Mouse (Mus musculus) MEL (cell line): ENCODE results near the gene Tyr. TPM values are rescaled to one million over a fixed set of nuclear protein-coding genes. Genes with fewer than 3 reads are reported as not detected.
"Not testable (repeated sequence)": the region's sequence is repeated elsewhere in the genome, so short reads cannot be mapped to it uniquely, and the experiment has no call there.

Source experiments
- DNase-seq: peaks from one replicate; pipeline ENCODE4 v3.0.0; 2011; ENCODE audit warnings: low read depth, low spot score
- H3K27ac ChIP-seq: 2 replicates; pipeline ENCODE4 v1.5.1; 2012; ENCODE audit warnings: low read depth, mild to moderate bottlenecking, control low read depth, low read length, moderate library complexity; ENCODE audit not compliant: control insufficient read depth
- H3K27me3 ChIP-seq, 2 experiments: fragments of 150-350 bp in 1 of 2; sonication (generic) in 1 of 2; 2 replicates each; pipeline ENCODE4 v1.6.1; 2012; ENCODE audit warnings: low read length in 2 of 2, mild to moderate bottlenecking in 2 of 2, improper control_type of control experiment in 1 of 2, moderate library complexity in 1 of 2; ENCODE audit not compliant: insufficient read depth in 2 of 2, control insufficient read depth in 1 of 2
- H3K36me3 ChIP-seq, 2 experiments: 2 replicates each; pipeline ENCODE4 v1.6.1; 2012 to 2014; ENCODE audit warnings: low read length in 2 of 2, improper control_type of control experiment in 1 of 2, inconsistent platforms in 1 of 2, mild to moderate bottlenecking in 1 of 2; ENCODE audit not compliant: insufficient read depth in 2 of 2, control insufficient read depth in 1 of 2
- H3K4me1 ChIP-seq, 2 experiments: fragments of 150-350 bp in 1 of 2; sonication (generic) in 1 of 2; 2 replicates each; pipeline ENCODE4 v1.6.1; 2012; ENCODE audit warnings: low read length in 2 of 2, improper control_type of control experiment in 1 of 2, mild to moderate bottlenecking in 1 of 2; ENCODE audit not compliant: insufficient read depth in 2 of 2, control insufficient read depth in 1 of 2
- H3K4me3 ChIP-seq, 2 experiments: fragments of 150-350 bp in 1 of 2; sonication (generic) in 1 of 2; 2 replicates each; pipeline ENCODE4 v1.5.1; 2012; ENCODE audit warnings: low read depth in 2 of 2, low read length in 2 of 2, mild to moderate bottlenecking in 2 of 2, moderate library complexity in 2 of 2, control low read depth in 1 of 2, improper control_type of control experiment in 1 of 2; ENCODE audit not compliant: control insufficient read depth in 1 of 2, insufficient read depth in 1 of 2
- H3K79me2 ChIP-seq: 2 replicates; pipeline ENCODE4 v1.6.1; 2012; ENCODE audit warnings: mild to moderate bottlenecking, low read length, moderate library complexity; ENCODE audit not compliant: control insufficient read depth, poor library complexity, insufficient read depth
- H3K9ac ChIP-seq: 2 replicates; pipeline ENCODE4 v1.6.1; 2012; ENCODE audit warnings: low read depth, mild to moderate bottlenecking, control low read depth, low read length, moderate library complexity; ENCODE audit not compliant: control insufficient read depth, poor library complexity, severe bottlenecking
- H3K9me3 ChIP-seq: fragments of 150-350 bp; sonication (generic); replicated peaks from 2 replicates; pipeline ENCODE4 v1.6.1; 2012; ENCODE audit warnings: mild to moderate bottlenecking, low read length, improper control_type of control experiment, moderate library complexity; ENCODE audit not compliant: insufficient read depth
- CHD1 ChIP-seq: IDR thresholded peaks from 2 replicates; pipeline ENCODE4 v1.6.1; 2012; ENCODE audit warnings: low read depth, mild to moderate bottlenecking, inconsistent platforms, low read length, improper control_type of control experiment
- CHD2 ChIP-seq: IDR thresholded peaks from 2 replicates; pipeline ENCODE4 v1.6.1; 2011; ENCODE audit warnings: low read length, improper control_type of control experiment
- CTCF ChIP-seq, 3 experiments: IDR thresholded peaks in 2 of 3; conservative IDR thresholded peaks in 1 of 3; 2 replicates each; pipeline ENCODE4 v1.5.1; 2011 to 2012; ENCODE audit warnings: low read length in 3 of 3, low read depth in 2 of 3, mild to moderate bottlenecking in 2 of 3, improper control_type of control experiment in 1 of 3, inconsistent platforms in 1 of 3, mixed read lengths in 1 of 3, moderate library complexity in 1 of 3; ENCODE audit not compliant: control insufficient read depth in 1 of 3, insufficient read depth in 1 of 3, poor library complexity in 1 of 3, severe bottlenecking in 1 of 3
- ETS1 ChIP-seq: IDR thresholded peaks from 2 replicates; pipeline ENCODE4 v1.6.1; 2012; ENCODE audit warnings: low read depth, mild to moderate bottlenecking, inconsistent platforms, low read length, improper control_type of control experiment, moderate library complexity
- KAT2A ChIP-seq: conservative IDR thresholded peaks from 2 replicates; pipeline ENCODE4 v1.6.1; 2012; ENCODE audit warnings: low read depth, low read length, improper control_type of control experiment, inconsistent platforms
- MAFK ChIP-seq: IDR thresholded peaks from 2 replicates; pipeline ENCODE4 v1.6.1; 2011; ENCODE audit warnings: low read depth, mild to moderate bottlenecking, low read length, improper control_type of control experiment, borderline replicate concordance
- MXI1 ChIP-seq: IDR thresholded peaks from 2 replicates; pipeline ENCODE4 v1.6.1; 2011; ENCODE audit warnings: mild to moderate bottlenecking, low read depth, low read length, improper control_type of control experiment
- POLR2A ChIP-seq, 2 experiments: IDR thresholded peaks; 2 replicates each; pipeline ENCODE4 v1.6.1; 2011 to 2012; ENCODE audit warnings: low read length in 2 of 2, mild to moderate bottlenecking in 2 of 2, control low read depth in 1 of 2, improper control_type of control experiment in 1 of 2, low read depth in 1 of 2, moderate library complexity in 1 of 2; ENCODE audit not compliant: control insufficient read depth in 1 of 2, insufficient read depth in 1 of 2, poor library complexity in 1 of 2
- SMC3 ChIP-seq: IDR thresholded peaks from 2 replicates; pipeline ENCODE4 v1.6.1; 2011; ENCODE audit warnings: low read depth, low read length, improper control_type of control experiment
- TAL1 ChIP-seq: IDR thresholded peaks from 2 replicates; pipeline ENCODE4 v1.6.1; 2012; ENCODE audit warnings: mild to moderate bottlenecking, inconsistent platforms, low read length, moderate library complexity, mixed read lengths
- TCF12 ChIP-seq: IDR thresholded peaks from 2 replicates; pipeline ENCODE4 v1.6.1; 2014; ENCODE audit warnings: low read depth, mild to moderate bottlenecking, inconsistent platforms, low read length, improper control_type of control experiment, moderate library complexity
- UBTF ChIP-seq: IDR thresholded peaks from 2 replicates; pipeline ENCODE4 v1.6.1; 2012; ENCODE audit warnings: low read depth, mild to moderate bottlenecking, inconsistent platforms, low read length, improper control_type of control experiment, moderate library complexity, borderline replicate concordance; ENCODE audit not compliant: insufficient read depth
- USF2 ChIP-seq, 2 experiments: IDR thresholded peaks; 2 replicates each; pipeline ENCODE4 v1.6.1; 2011 to 2012; ENCODE audit warnings: improper control_type of control experiment in 2 of 2, low read length in 2 of 2, borderline replicate concordance in 1 of 2, inconsistent platforms in 1 of 2, low read depth in 1 of 2, mild to moderate bottlenecking in 1 of 2; ENCODE audit not compliant: insufficient read depth in 1 of 2
- ZMIZ1 ChIP-seq: IDR thresholded peaks from 2 replicates; pipeline ENCODE4 v1.6.1; 2012; ENCODE audit warnings: low read depth, mild to moderate bottlenecking, inconsistent platforms, low read length, improper control_type of control experiment, moderate library complexity
- polyA plus RNA-seq, 2 experiments: library from polyadenylated mRNA; stranded (reverse) in 1 of 2; unstranded in 1 of 2; fragments of >175 nt in 1 of 2; fragments of >200 nt in 1 of 2; gene quantifications; 2 replicates each; pipeline versions ENCODE4 v1.2.1 to v1.2.4; 2012; ENCODE audit warnings: low replicate concordance in 2 of 2, low read depth in 1 of 2; ENCODE audit not compliant: insufficient read length in 2 of 2, insufficient read depth in 1 of 2, missing spikeins in 1 of 2
- total RNA-seq: library from RNA; depleted of rRNA; stranded (reverse); fragments of 300-350 nt; gene quantifications from 2 replicates; pipeline ENCODE4 v1.2.3, GENCODE M21; 2012; rRNA removed

Tyr gene
- total and polyA plus RNA-seq, 3 experiments = not detected

- H3K4me1 ChIP-seq, H3K27ac ChIP-seq, H3K27me3 ChIP-seq, H3K36me3 ChIP-seq, H3K4me3 ChIP-seq, H3K9me3 ChIP-seq, H3K79me2 ChIP-seq, H3K9ac ChIP-seq: not testable (repeated sequence)
- DNase-seq = peak; percentile 18
- TF ChIP-seq CTCF (IDR thresholded peaks at IDR 0.05 in 2 of 3, conservative IDR thresholded peaks at IDR 0.05 in 1 of 3; ENCODE audit: control insufficient read depth in 1 of 3, insufficient read depth in 1 of 3, low read depth in 2 of 3, low read length in 3 of 3, poor library complexity in 1 of 3, severe bottlenecking in 1 of 3) (peak in 2 of 3 experiments; percentile 27 to 56; a peak in 3 of 6 replicates), SMC3 (peak; percentile 10; the same call in 1 of the 2 replicates)
Measured at GRCm38 (mm10) chr7:87411373-87411772, 81.9 kb downstream of the Tyr start.

- no peak for TF ChIP-seq KAT2A
- TF ChIP-seq CHD2 = no peak
- no peak for TF ChIP-seq MXI1
- TF ChIP-seq POLR2A (IDR thresholded peaks at IDR 0.05; ENCODE audit: control insufficient read depth in 1 of 2, insufficient read depth in 1 of 2, low read depth in 1 of 2, low read length in 2 of 2, poor library complexity in 1 of 2) = no peak
- TF ChIP-seq TCF12 = no peak
- TF ChIP-seq USF2 (IDR thresholded peaks at IDR 0.05; ENCODE audit: borderline replicate concordance in 1 of 2, insufficient read depth in 1 of 2, low read depth in 1 of 2, low read length in 2 of 2) = no peak
- TF ChIP-seq ETS1 = no peak
- TF ChIP-seq MAFK = no peak
- no peak for TF ChIP-seq CHD1
- no peak for TF ChIP-seq UBTF
- no peak for TF ChIP-seq TAL1
- no peak overlapping the region for H3K9ac ChIP-seq
- DNase-seq = no peak
- no peaks in the 10 kb centered on the region for H3K79me2 ChIP-seq
- no peak overlapping the region for H3K27ac ChIP-seq
- H3K36me3 ChIP-seq = no peaks in the 10 kb centered on the region
- H3K9me3 ChIP-seq = no peaks in the 10 kb centered on the region
- H3K4me1 ChIP-seq = no peaks in the 10 kb centered on the region
- no peak overlapping the region for H3K4me3 ChIP-seq
- H3K27me3 ChIP-seq = no peaks in the 10 kb centered on the region
Measured at GRCm38 (mm10) chr7:87397023-87397422, 96.3 kb downstream of the Tyr start.

- H3K9me3 ChIP-seq = no peaks in the 10 kb centered on the region
- H3K79me2 ChIP-seq = no peaks in the 10 kb centered on the region
- H3K4me3 ChIP-seq = no peak overlapping the region
- DNase-seq = no peak
- H3K27ac ChIP-seq = no peak overlapping the region
- H3K36me3 ChIP-seq = no peaks in the 10 kb centered on the region
- TF ChIP-seq TAL1 = no peak
- no peak for TF ChIP-seq ZMIZ1
- H3K27me3 ChIP-seq = no peaks in the 10 kb centered on the region
- H3K9ac ChIP-seq = no peak overlapping the region
- H3K4me1 ChIP-seq = no peaks in the 10 kb centered on the region
Measured at GRCm38 (mm10) chr7:87374935-87375334, 118.4 kb downstream of the Tyr start.

Other genes with a start within 250 kb of the Tyr start
- not detected in 2 replicates for gene Nox4, start 247.4 kb downstream of the Tyr start, total RNA-seq
- gene Nox4, start 247.4 kb downstream of the Tyr start, polyA plus RNA-seq = not detected
- 0.29 and 0.39 TPM in 2 replicates for gene Grm5, start 90.7 kb upstream of the Tyr start, total RNA-seq
- gene Grm5, start 90.7 kb upstream of the Tyr start, polyA plus RNA-seq = under 1 TPM in 1 of 2 experiments, not detected in 1; 0.46 TPM